Comparison of ENCODE assay signal across 8 mouse cellular contexts in genomic region chr14:34309907-34310233, GRCm38 (mm10). TPM values are rescaled to one million over a fixed set of nuclear protein-coding genes. Genes with fewer than 3 reads are reported as not detected.
A peak's percentile ranks its signal among the peaks of the same experiment; 100 is the strongest.
DNase-seq lines count a peak whose midpoint lies in the region; ATAC-seq and TF ChIP-seq lines count a peak whose summit lies in the region.

No protein-coding gene starts in this region.

- 10% methylated on average over 5 of the region's 5 CpGs for WGBS in heart, embryonic 14.5 days
- 14% methylated on average over 5 of the region's 5 CpGs for WGBS in forebrain, postnatal 0 days
- WGBS in macrophage (ENCODE audit: missing documents): 8% methylated on average over 5 of the region's 5 CpGs

- H3K4me3 ChIP-seq in heart, embryonic 14.5 days (ENCODE audit: control insufficient read depth in 1 of 2, insufficient read depth in 1 of 2, low read depth in 1 of 2, low read length in 2 of 2): peak overlapping the region; percentile 65 to 84
- H3K4me3 ChIP-seq in ES-E14 (ENCODE audit: insufficient read depth in 1 of 2, low read depth in 1 of 2, low read length in 2 of 2, poor library complexity in 1 of 2, severe bottlenecking in 1 of 2) (peak overlapping the region; percentile 82), macrophage (ENCODE audit: inconsistent target) (peak overlapping the region; percentile 59)
- H3K4me3 ChIP-seq in forebrain, postnatal 0 days (ENCODE audit: low read depth, low read length): peak overlapping the region; percentile 96

- H3K27ac ChIP-seq in heart, embryonic 14.5 days (replicated peaks in 1 of 2; ENCODE audit: control insufficient read depth in 1 of 2, insufficient read depth in 1 of 2, low read depth in 2 of 2, low read length in 2 of 2): peak overlapping the region; percentile 96
- H3K27ac ChIP-seq in ES-E14 (ENCODE audit: insufficient read depth, low read depth, low read length, poor library complexity, severe bottlenecking) (peak overlapping the region; percentile 71), macrophage (peak overlapping the region; percentile 82)
- H3K27ac ChIP-seq in forebrain, postnatal 0 days (ENCODE audit: low read depth, low read length): peak overlapping the region; percentile 93

- DNase-seq in heart, adult 8-10 months (ENCODE audit: low spot score): no peak
- DNase-seq in ES-E14 (ENCODE audit: low read depth, low spot score): no peak
- no peak for DNase-seq in forebrain, postnatal 0 days
- DNase-seq in right cerebral cortex, postnatal 10 days (ENCODE audit: low spot score in 2 of 2): no peak
- DNase-seq in layer of hippocampus, adult 9-11 months: no peak
- DNase-seq in ovary, adult 18-20 months (ENCODE audit: low spot score): no peak

- H3K27me3 ChIP-seq in heart, embryonic 14.5 days (ENCODE audit: control insufficient read depth, insufficient read depth, low read length): no peaks in the 10 kb centered on the region
- no peaks in the 10 kb centered on the region for H3K27me3 ChIP-seq in forebrain, postnatal 0 days (ENCODE audit: insufficient read depth, low read length)

- H3K4me1 ChIP-seq in heart, embryonic 14.5 days (ENCODE audit: control insufficient read depth in 2 of 2, insufficient read depth in 2 of 2, low read length in 2 of 2): peaks cover 2 to 20% of the 10 kb centered on the region in 2 experiments
- peaks cover 2 to 24% of the 10 kb centered on the region in 2 experiments for H3K4me1 ChIP-seq in ES-E14 (ENCODE audit: control insufficient read depth in 2 of 2, insufficient read depth in 2 of 2, low read length in 2 of 2, poor library complexity in 1 of 2)
- H3K4me1 ChIP-seq in forebrain, postnatal 0 days (ENCODE audit: insufficient read depth): peaks cover 6% of the 10 kb centered on the region

- no peak for ATAC-seq in heart, embryonic 14.5 days (ENCODE audit: insufficient number of reproducible peaks, insufficient read depth, low FRiP score, low read depth)
- ATAC-seq in forebrain, postnatal 0 days: no peak

- peaks cover 4% of the 10 kb centered on the region; the same call in 1 of the 2 replicates for H3K36me3 ChIP-seq in heart, embryonic 14.5 days (ENCODE audit: control insufficient read depth, insufficient read depth, low read length)
- H3K36me3 ChIP-seq in ES-E14 (ENCODE audit: control insufficient read depth, insufficient read depth, low read length, poor library complexity, severe bottlenecking) (peaks cover 5% of the 10 kb centered on the region), macrophage (ENCODE audit: inconsistent target) (no peaks in the 10 kb centered on the region)
- no peaks in the 10 kb centered on the region for H3K36me3 ChIP-seq in forebrain, postnatal 0 days (ENCODE audit: insufficient read depth)

- peak overlapping the region; percentile 81 for H3K4me2 ChIP-seq in heart, embryonic 14.5 days (ENCODE audit: low read length)
- peak overlapping the region; percentile 68 for H3K4me2 ChIP-seq in forebrain, postnatal 0 days (ENCODE audit: low read depth)

- H3K79me2 ChIP-seq in macrophage (ENCODE audit: inconsistent target): peaks cover 37% of the 10 kb centered on the region

- H3K9ac ChIP-seq in heart, embryonic 14.5 days (ENCODE audit: low read length): peak overlapping the region; percentile 87
- H3K9ac ChIP-seq in ES-E14 (ENCODE audit: insufficient read depth, low read depth, low read length, poor library complexity, severe bottlenecking): peak overlapping the region; percentile 75
- peak overlapping the region; percentile 96 for H3K9ac ChIP-seq in forebrain, postnatal 0 days

- TF ChIP-seq CTCF in forebrain, postnatal 0 days (IDR thresholded peaks at IDR 0.05; ENCODE audit: low read depth): no peak

- in situ Hi-C loops in ES-E14 (cut with MboI; ENCODE audit: low sequenced_read_pairs in 2 of 2, unreplicated experiment in 2 of 2): no loop called here

- no peaks in the 10 kb centered on the region for H3K9me3 ChIP-seq in heart, embryonic 14.5 days (ENCODE audit: control insufficient read depth, low read length)
- no peaks in the 10 kb centered on the region for H3K9me3 ChIP-seq in ES-E14 (ENCODE audit: control insufficient read depth, insufficient read depth, low read depth, low read length)
- no peaks in the 10 kb centered on the region for H3K9me3 ChIP-seq in forebrain, postnatal 0 days (ENCODE audit: low read length)

TF ChIP-seq in ES-E14, 5 proteins besides CTCF, POLR2A, EP300 and RAD21:
- TF ChIP-seq ZNF384 (IDR thresholded peaks at IDR 0.05; ENCODE audit: low read depth, low read length) (peak; percentile 63; the same call in 1 of the 2 replicates), HCFC1 (IDR thresholded peaks at IDR 0.05; ENCODE audit: borderline replicate concordance, insufficient read depth, low read length) (no peak), ZC3H11A (IDR thresholded peaks at IDR 0.05; ENCODE audit: borderline replicate concordance, low read depth, low read length) (no peak)

RNA-seq across cellular contexts. Expression of gene Shld2, which starts 0.4 kb away (rescaled TPM):
- polyA plus RNA-seq in heart, embryonic 14.5 days (2014; fragmentation: Nextera tagmentation; extraction: Ambion mirVana): 7.1 and 7.3 TPM in 2 replicates
- total RNA-seq in heart, adult 8-10 months (2022): 1 to 10 TPM; 6.3 to 8.8 (median 7.6) TPM
- total RNA-seq in ES-E14 (2012; rRNA removed): 10.8 and 14.8 TPM in 2 replicates
- total RNA-seq in forebrain, postnatal 0 days (2014; rRNA removed): 6.3 and 22.0 TPM in 2 replicates
- polyA plus RNA-seq in forebrain, postnatal 0 days (2015; fragmentation: Nextera tagmentation; extraction: Ambion mirVana): 4.9 and 7.6 TPM in 2 replicates
- 10 to 100 TPM in 19 of 26 experiments, 1 to 10 TPM in 7; 5.0 to 42.9 (median 24.9) TPM for total RNA-seq in macrophage (2018; cell fraction: chromatin; rRNA removed)
- total RNA-seq in macrophage (2018; cell fraction: cytosol; rRNA removed): 10 to 100 TPM in 5 of 26 experiments, 1 to 10 TPM in 21; 2.2 to 11.4 (median 8.8) TPM
- total RNA-seq in macrophage (2018; cell fraction: nucleus; rRNA removed): 10 to 100 TPM in 17 of 26 experiments, 1 to 10 TPM in 9; 4.7 to 28.9 (median 16.4) TPM
- polyA plus RNA-seq in macrophage (2018): 5.9 to 7.5 TPM (median 7.1 TPM) in 3 replicates

RNA-seq across cellular contexts. Expression of gene Glud1, which starts 0.7 kb away (rescaled TPM):
- polyA plus RNA-seq in heart, embryonic 14.5 days (2014; fragmentation: Nextera tagmentation; extraction: Ambion mirVana): 65.4 and 68.0 TPM in 2 replicates
- total RNA-seq in heart, adult 8-10 months (2022): 100 to 1,000 TPM; 137 to 163 (median 150) TPM
- total RNA-seq in ES-E14 (2012; rRNA removed): 199 and 211 TPM in 2 replicates
- total RNA-seq in forebrain, postnatal 0 days (2014; rRNA removed): 179 and 182 TPM in 2 replicates
- polyA plus RNA-seq in forebrain, postnatal 0 days (2015; fragmentation: Nextera tagmentation; extraction: Ambion mirVana): 96.4 and 114 TPM in 2 replicates
- 100 to 1,000 TPM in 20 of 26 experiments, 10 to 100 TPM in 6; 64.0 to 268 (median 138) TPM for total RNA-seq in macrophage (2018; cell fraction: chromatin; rRNA removed)
- 100 to 1,000 TPM; 115 to 181 (median 157) TPM for total RNA-seq in macrophage (2018; cell fraction: cytosol; rRNA removed)
- 100 to 1,000 TPM in 15 of 26 experiments, 10 to 100 TPM in 11; 70.0 to 169 (median 107) TPM for total RNA-seq in macrophage (2018; cell fraction: nucleus; rRNA removed)
- 110 to 176 TPM (median 161 TPM) in 3 replicates for polyA plus RNA-seq in macrophage (2018)

RNA-seq across cellular contexts. Expression of gene Fam25c, which starts 45.4 kb away (rescaled TPM):
- polyA plus RNA-seq in heart, embryonic 14.5 days (2014; fragmentation: Nextera tagmentation; extraction: Ambion mirVana): not detected in 2 replicates
- total RNA-seq in heart, adult 8-10 months (2022): not detected
- 97.8 and 145 TPM in 2 replicates for total RNA-seq in ES-E14 (2012; rRNA removed)
- not detected in 2 replicates for total RNA-seq in forebrain, postnatal 0 days (2014; rRNA removed)
- polyA plus RNA-seq in forebrain, postnatal 0 days (2015; fragmentation: Nextera tagmentation; extraction: Ambion mirVana): not detected in 2 replicates
- not detected for total RNA-seq in macrophage (2018; cell fraction: chromatin; rRNA removed)
- total RNA-seq in macrophage (2018; cell fraction: cytosol; rRNA removed): not detected
- total RNA-seq in macrophage (2018; cell fraction: nucleus; rRNA removed): not detected
- polyA plus RNA-seq in macrophage (2018): not detected in 3 replicates

Comparison
In these comparisons a context has a peak if more than half of its experiments do, and no peak if none do; other contexts are left out.
1. RNA of gene Fam25c, which starts 45.4 kb away (total RNA-seq): 97.8 to 145 TPM in ES-E14; not detected in heart, adult 8-10 months and not detected in forebrain, postnatal 0 days; every median in the first group is over 10 times any median in the second.
2. Peak in every context shown above with its lines, with median percentiles within 50 percentile points of each other: H3K27ac ChIP-seq, H3K4me3 ChIP-seq and H3K9ac ChIP-seq.